Mouse (Mus musculus) thymus, adult 2 months (tissue): Measurements from ENCODE around the gene Chn2.

Experiments
- CTCF ChIP-seq: fragments of 200-500 bp; IDR thresholded peaks from 2 replicates; pipeline ENCODE4 v1.5.1; 2012; ENCODE audit warnings: mild to moderate bottlenecking, control low read depth, low read length, moderate library complexity, borderline replicate concordance; ENCODE audit not compliant: control insufficient read depth, poor library complexity, insufficient read depth; ENCODE audit errors: extremely low read depth
- POLR2A ChIP-seq: fragments of 200-500 bp; IDR thresholded peaks from 2 replicates; pipeline ENCODE4 v1.6.1; 2012; ENCODE audit warnings: mild to moderate bottlenecking, low read length, control low read depth, moderate library complexity; ENCODE audit not compliant: control insufficient read depth, poor library complexity, insufficient read depth; ENCODE audit errors: extremely low read depth

GRCm38 (mm10) chr6:54170286-54170894 is 131.0 kb downstream of the Chn2 start:
- no peak for TF ChIP-seq CTCF
- TF ChIP-seq POLR2A: no peak
